Mouse (Mus musculus) midbrain, embryonic 11.5 days (tissue): ENCODE data around the gene Gtf2e1. TPM values are rescaled to one million over a fixed set of nuclear protein-coding genes. Genes with fewer than 3 reads are reported as not detected.

Experiments
- ATAC-seq: fragments of 200-750 bp; cut with Nextera tagmentation; 2 replicates; pipeline ENCODE4 v1.8.0; 2017; ENCODE audit warnings: moderate TSS enrichment, moderate library complexity; ENCODE audit not compliant: low FRiP score
- DNase-seq: peaks from one replicate; pipeline ENCODE4 v3.0.0; 2015; ENCODE audit warnings: low spot score; ENCODE audit errors: missing footprints
- H3K27ac ChIP-seq: fragments of 300-500 bp; sonication (generic); 2 replicates; pipeline ENCODE4 v1.5.1; 2014; ENCODE audit warnings: low read depth, low read length
- H3K27me3 ChIP-seq: fragments of 300-500 bp; sonication (generic); 2 replicates; pipeline ENCODE4 v1.6.1; 2014; ENCODE audit warnings: mild to moderate bottlenecking, low read length, moderate library complexity, mixed read lengths; ENCODE audit not compliant: control insufficient read depth, insufficient read depth
- H3K36me3 ChIP-seq: fragments of 300-500 bp; sonication (generic); 2 replicates; pipeline ENCODE4 v1.6.1; 2014; ENCODE audit warnings: mild to moderate bottlenecking, low read length, moderate library complexity, mixed read lengths; ENCODE audit not compliant: control insufficient read depth, insufficient read depth
- H3K4me1 ChIP-seq: fragments of 300-500 bp; sonication (generic); 2 replicates; pipeline ENCODE4 v1.6.1; 2014; ENCODE audit warnings: low read length; ENCODE audit not compliant: control insufficient read depth, insufficient read depth
- H3K4me2 ChIP-seq: fragments of 300-500 bp; sonication (generic); 2 replicates; pipeline ENCODE4 v1.6.1; 2014; ENCODE audit warnings: mild to moderate bottlenecking, moderate library complexity
- H3K4me3 ChIP-seq: fragments of 300-500 bp; sonication (generic); 2 replicates; pipeline ENCODE4 v1.5.1; 2014; ENCODE audit warnings: low read depth, low read length
- H3K9ac ChIP-seq: fragments of 300-500 bp; sonication (generic); 2 replicates; pipeline ENCODE4 v1.6.1; 2014; ENCODE audit warnings: low read length
- H3K9me3 ChIP-seq: fragments of 300-500 bp; sonication (generic); 2 replicates; pipeline ENCODE4 v1.6.1; 2016; ENCODE audit warnings: low read length; ENCODE audit not compliant: control insufficient read depth
- WGBS: fragments of 180-500 bp; shearing (Covaris S2); extraction: QIAGEN DNeasy Blood & Tissue Kit; methylation state at CpG from one replicate; pipeline ENCODE4 v1.1.7; 2014; 5-methylcytosine and 5-hydroxymethylcytosine counted together
- polyA plus RNA-seq: library from polyadenylated mRNA; unstranded; fragments of >200 nt; fragmentation: Nextera tagmentation; extraction: Ambion mirVana; gene quantifications from 2 replicates; pipeline ENCODE4 v1.2.1, GENCODE M21; 2014

The Gtf2e1 gene
- polyA plus RNA-seq, 1 experiment from 2014 or later: 64.1 TPM

DNA sequence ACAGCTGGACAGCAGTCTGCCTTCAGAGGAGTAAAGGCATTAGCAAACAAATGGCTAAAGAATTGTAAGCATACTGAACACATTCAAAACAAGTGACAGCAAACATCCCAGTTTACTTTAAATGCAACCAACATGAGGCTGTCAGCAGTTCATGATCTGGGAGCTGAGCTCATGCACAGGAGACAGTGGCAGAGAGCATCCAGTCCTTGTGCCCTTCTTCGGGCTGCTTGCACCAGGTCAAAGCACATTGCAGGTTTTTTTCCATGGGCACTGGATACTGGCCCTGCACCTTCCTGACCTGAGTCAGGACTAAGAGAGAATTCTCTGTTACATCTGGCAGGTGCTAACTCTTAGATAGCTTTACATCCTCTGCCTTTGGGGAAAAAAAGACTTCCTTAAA, 40.0 kb upstream of the Gtf2e1 start:
- H3K4me1 ChIP-seq: peaks cover 24% of the 10 kb centered on the region
- no peaks in the 10 kb centered on the region for H3K27me3 ChIP-seq
- H3K9me3 ChIP-seq: no peaks in the 10 kb centered on the region
- H3K36me3 ChIP-seq: no peaks in the 10 kb centered on the region
- H3K4me2 ChIP-seq: no peak overlapping the region
- WGBS: 72% methylated on average over 1 of the region's 1 CpGs
- DNase-seq (peak; percentile 49), ATAC-seq (no peak)
- no peak overlapping the region for H3K9ac ChIP-seq
- H3K27ac ChIP-seq: no peak overlapping the region
- no peak overlapping the region for H3K4me3 ChIP-seq

DNA sequence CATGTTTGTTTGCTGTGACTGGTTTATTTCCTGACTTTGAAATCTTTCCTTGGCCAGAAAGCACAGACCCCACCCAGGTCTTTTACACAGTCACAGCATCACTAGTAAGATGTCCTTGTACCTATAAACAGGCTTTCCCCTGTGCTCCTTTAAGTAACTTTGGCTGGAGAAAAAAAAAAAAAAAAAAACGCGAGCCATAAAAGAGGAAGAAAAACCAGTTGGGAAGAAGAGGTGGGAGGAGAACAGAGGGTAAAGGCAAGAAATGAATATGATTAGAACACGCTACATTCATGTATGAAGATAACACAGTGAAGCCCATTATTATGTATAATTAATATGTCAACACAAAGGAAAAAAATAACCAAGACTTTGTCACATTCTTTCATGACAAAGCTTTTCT, 35.7 kb upstream of the Gtf2e1 start:
- H3K4me1 ChIP-seq: no peaks in the 10 kb centered on the region
- H3K4me2 ChIP-seq: no peak overlapping the region
- H3K9me3 ChIP-seq: peaks cover 2% of the 10 kb centered on the region; the same call in 1 of the 2 replicates
- H3K27ac ChIP-seq: no peak overlapping the region
- H3K4me3 ChIP-seq: no peak overlapping the region
- no peaks in the 10 kb centered on the region for H3K27me3 ChIP-seq
- ATAC-seq (no peak), DNase-seq (peak; percentile 19)
- no peak overlapping the region for H3K9ac ChIP-seq
- WGBS: 85% methylated on average over 3 of the region's 3 CpGs
- H3K36me3 ChIP-seq: no peaks in the 10 kb centered on the region

- ATAC-seq (no peak), DNase-seq (no peak)
- H3K9me3 ChIP-seq: peaks cover 2% of the 10 kb centered on the region; the same call in 1 of the 2 replicates
- no peak overlapping the region for H3K9ac ChIP-seq
- no peak overlapping the region for H3K4me3 ChIP-seq
- 97% methylated on average over 5 of the region's 5 CpGs for WGBS
- no peak overlapping the region for H3K27ac ChIP-seq
- no peak overlapping the region for H3K4me2 ChIP-seq
- H3K36me3 ChIP-seq: no peaks in the 10 kb centered on the region; the same call in 1 of the 2 replicates
- no peaks in the 10 kb centered on the region for H3K27me3 ChIP-seq
- no peaks in the 10 kb centered on the region for H3K4me1 ChIP-seq
These were observed 33.5 kb upstream of the Gtf2e1 start for GRCm38 (mm10) chr16:37573061-37573460.

GRCm38 (mm10) chr16:37572117-37572754, 32.6 kb upstream of the Gtf2e1 start:
- 87% methylated on average over 12 of the region's 12 CpGs for WGBS
- H3K27ac ChIP-seq: no peak overlapping the region

GRCm38 (mm10) chr16:37571554-37571953, 32.0 kb upstream of the Gtf2e1 start:
- 77% methylated on average over 3 of the region's 3 CpGs for WGBS
- no peaks in the 10 kb centered on the region; the same call in 1 of the 2 replicates for H3K4me1 ChIP-seq
- H3K4me2 ChIP-seq: no peak overlapping the region
- H3K27ac ChIP-seq: no peak overlapping the region
- no peaks in the 10 kb centered on the region for H3K27me3 ChIP-seq
- ATAC-seq (no peak), DNase-seq (peak; percentile 79)
- no peak overlapping the region for H3K9ac ChIP-seq
- peaks cover 2% of the 10 kb centered on the region; the same call in 1 of the 2 replicates for H3K9me3 ChIP-seq
- no peak overlapping the region for H3K4me3 ChIP-seq
- no peaks in the 10 kb centered on the region; the same call in 1 of the 2 replicates for H3K36me3 ChIP-seq

More at GRCm38 (mm10) chr16:37572117-37572754, 32.6 kb upstream of the Gtf2e1 start:
- H3K4me1 ChIP-seq: no peaks in the 10 kb centered on the region; the same call in 1 of the 2 replicates
- H3K27me3 ChIP-seq: no peaks in the 10 kb centered on the region
- peak; percentile 23 for DNase-seq
- H3K36me3 ChIP-seq: no peaks in the 10 kb centered on the region; the same call in 1 of the 2 replicates
- no peak overlapping the region for H3K4me3 ChIP-seq
- H3K4me2 ChIP-seq: no peak overlapping the region
- H3K9me3 ChIP-seq: peaks cover 2% of the 10 kb centered on the region; the same call in 1 of the 2 replicates
- H3K9ac ChIP-seq: no peak overlapping the region
- ATAC-seq: no peak

GRCm38 (mm10) chr16:37567113-37568050, 27.8 kb upstream of the Gtf2e1 start:
- no peak for ATAC-seq

DNA sequence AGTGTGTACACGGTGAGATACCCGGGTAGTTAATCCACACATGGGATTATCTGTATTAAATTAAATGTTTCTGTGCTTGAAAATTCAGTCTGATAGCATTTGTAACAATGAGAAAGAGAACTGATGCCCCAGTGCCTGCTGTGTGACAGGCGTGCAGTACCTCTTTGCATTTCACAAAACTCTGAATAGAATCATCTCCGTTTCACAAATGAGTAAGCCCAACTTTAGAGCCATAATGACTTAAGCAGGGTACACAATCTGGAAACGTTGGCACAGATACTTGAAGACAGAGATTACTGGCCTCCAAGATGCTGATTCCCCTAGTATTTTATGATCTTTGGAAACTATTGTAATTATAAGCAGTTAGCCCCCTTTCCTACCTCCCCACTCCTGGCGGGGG, 26.5 kb upstream of the Gtf2e1 start:
- 64% methylated on average over 6 of the region's 6 CpGs for WGBS
- no peaks in the 10 kb centered on the region for H3K27me3 ChIP-seq
- DNase-seq (no peak), ATAC-seq (no peak)
- peaks cover 6% of the 10 kb centered on the region for H3K4me1 ChIP-seq
- no peaks in the 10 kb centered on the region for H3K9me3 ChIP-seq
- H3K27ac ChIP-seq: no peak overlapping the region
- H3K4me2 ChIP-seq: no peak overlapping the region
- no peaks in the 10 kb centered on the region; the same call in 1 of the 2 replicates for H3K36me3 ChIP-seq
- no peak overlapping the region for H3K4me3 ChIP-seq
- no peak overlapping the region for H3K9ac ChIP-seq

More at GRCm38 (mm10) chr16:37567113-37568050, 27.8 kb upstream of the Gtf2e1 start:
- 82% methylated on average over 12 of the region's 12 CpGs for WGBS
- H3K4me3 ChIP-seq: no peak overlapping the region
- H3K27me3 ChIP-seq: no peaks in the 10 kb centered on the region
- H3K36me3 ChIP-seq: no peaks in the 10 kb centered on the region; the same call in 1 of the 2 replicates
- no peak for DNase-seq
- H3K9me3 ChIP-seq: no peaks in the 10 kb centered on the region
- no peak overlapping the region for H3K4me2 ChIP-seq
- peaks cover 4% of the 10 kb centered on the region for H3K4me1 ChIP-seq
- no peak overlapping the region for H3K27ac ChIP-seq
- H3K9ac ChIP-seq: no peak overlapping the region

GRCm38 (mm10) chr16:37565117-37565516, 25.5 kb upstream of the Gtf2e1 start:
- H3K4me1 ChIP-seq: peaks cover 6% of the 10 kb centered on the region
- DNase-seq: no peak
- ATAC-seq: no peak

GRCm38 (mm10) chr16:37562961-37563360, 23.4 kb upstream of the Gtf2e1 start:
- ATAC-seq: no peak
- Histone ChIP-seq H3K4me3 (no peak overlapping the region), H3K27ac (no peak overlapping the region), H3K27me3 (no peaks in the 10 kb centered on the region), H3K9ac (no peak overlapping the region), H3K4me1 (peaks cover 6% of the 10 kb centered on the region), H3K9me3 (no peaks in the 10 kb centered on the region), H3K36me3 (peaks cover 3% of the 10 kb centered on the region; the same call in 1 of the 2 replicates), H3K4me2 (no peak overlapping the region)
- WGBS: 78% methylated on average over 5 of the region's 5 CpGs
- no peak for DNase-seq

More at GRCm38 (mm10) chr16:37565117-37565516, 25.5 kb upstream of the Gtf2e1 start:
- Histone ChIP-seq H3K4me3 (no peak overlapping the region), H3K36me3 (no peaks in the 10 kb centered on the region; the same call in 1 of the 2 replicates), H3K4me2 (no peak overlapping the region), H3K27me3 (no peaks in the 10 kb centered on the region), H3K9me3 (no peaks in the 10 kb centered on the region), H3K9ac (no peak overlapping the region), H3K27ac (no peak overlapping the region)
- WGBS: 85% methylated on average over 1 of the region's 1 CpGs
